Mouse (Mus musculus) retina, adult 2 months (tissue): ENCODE data around the gene Dgke.

Source experiments
- DNase-seq: peaks from one replicate; pipeline ENCODE4 v3.0.0-alpha.2; 2012; ENCODE audit warnings: low read depth, low spot score

Gene Dgke

DNA sequence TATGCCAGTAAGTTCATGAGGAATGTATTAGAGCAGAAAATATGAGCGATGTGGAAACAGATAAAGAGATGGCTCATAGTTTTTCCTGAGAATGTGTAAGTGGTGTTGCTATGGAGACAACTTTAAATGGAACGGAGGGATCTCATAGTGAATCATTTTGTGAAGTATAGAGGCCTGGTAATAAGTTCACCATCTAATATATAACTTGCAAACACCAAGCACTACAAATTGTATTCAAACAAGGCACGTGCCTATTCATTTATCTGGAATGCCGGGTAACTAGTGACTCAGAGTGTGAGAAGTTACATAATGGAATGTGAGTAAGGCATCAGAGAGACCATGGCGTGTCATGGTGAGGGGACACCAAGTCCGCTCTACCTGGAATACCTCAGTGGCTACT lies 28.2 kb downstream of the Dgke start:
- DNase-seq: no peak

DNA sequence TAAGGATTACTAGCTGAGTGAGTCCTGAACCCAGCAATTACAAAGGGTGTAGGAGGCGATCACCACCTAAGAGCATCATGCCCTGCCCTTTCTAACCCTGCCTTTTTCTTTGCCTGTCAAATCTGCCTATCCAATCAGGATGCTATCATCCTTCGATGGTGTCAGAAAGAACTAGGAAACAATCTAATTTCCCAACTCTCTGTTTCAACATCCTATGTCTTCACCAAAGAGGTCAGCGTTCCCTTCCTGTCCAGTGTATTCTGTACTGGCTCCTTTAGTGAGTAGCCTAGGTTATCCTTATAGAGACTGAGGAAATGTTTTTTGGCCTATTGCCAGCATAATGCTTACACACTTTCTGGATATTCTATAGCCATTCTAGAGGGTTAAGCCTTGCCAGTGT lies 31.1 kb downstream of the Dgke start:
- no peak for DNase-seq

DNA sequence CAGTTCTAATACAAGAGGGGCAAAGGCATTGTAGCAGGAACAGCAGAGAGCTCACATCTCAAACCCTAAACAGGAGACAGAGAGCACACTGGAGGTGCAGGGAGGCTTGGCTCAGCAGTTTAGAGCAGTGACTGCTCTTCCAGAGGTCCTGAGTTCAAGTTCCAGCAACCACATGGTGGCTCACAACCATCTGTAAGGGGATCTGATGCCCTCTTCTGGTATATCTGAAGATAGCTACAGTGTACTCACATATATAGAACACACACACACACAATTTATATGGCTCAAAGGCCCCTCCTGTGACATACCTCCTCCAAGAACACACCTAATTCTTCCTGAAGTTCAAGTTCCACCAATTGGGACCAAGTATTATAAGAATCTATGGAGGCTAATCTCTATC lies 32.1 kb downstream of the Dgke start:
- DNase-seq: no peak

DNA sequence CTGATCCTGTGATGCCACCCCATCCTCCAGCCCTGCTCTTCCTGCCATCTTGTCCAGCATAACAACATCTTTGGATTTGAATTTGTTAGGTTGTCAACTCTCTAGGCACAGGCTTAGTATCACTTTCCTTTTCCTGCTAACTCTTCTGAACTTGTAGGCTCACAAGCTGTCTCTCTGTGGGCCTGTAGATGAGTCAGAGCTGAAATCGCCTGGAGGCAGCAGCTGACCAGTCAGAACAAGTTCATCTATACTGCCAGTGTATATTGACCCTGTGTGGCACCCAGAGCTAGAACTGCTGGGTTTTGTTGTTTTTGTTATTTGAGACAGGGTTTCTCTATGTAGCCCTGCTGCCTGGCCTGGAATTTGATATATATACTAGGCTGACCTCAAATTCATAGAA lies 35.5 kb downstream of the Dgke start:
- DNase-seq: no peak

DNA sequence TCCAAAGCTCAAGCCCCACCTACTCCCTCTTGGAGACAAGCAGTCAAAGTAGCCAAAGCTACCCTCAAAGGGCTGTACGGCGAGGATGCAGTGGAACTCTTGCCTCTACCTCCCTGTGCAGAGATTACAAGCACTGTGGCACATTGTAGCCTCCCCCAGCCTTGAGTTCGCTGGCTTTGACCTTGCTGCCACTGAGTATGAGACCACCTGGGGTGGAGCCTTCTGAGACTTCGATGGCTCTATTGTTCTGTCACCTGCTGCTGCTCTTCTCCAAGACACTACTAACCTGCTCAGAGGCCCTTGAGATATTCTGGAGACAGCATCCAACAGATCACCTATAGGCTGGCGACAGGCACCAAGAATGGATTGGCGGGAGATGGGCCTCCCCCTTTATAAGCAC lies 36.1 kb downstream of the Dgke start:
- no peak for DNase-seq

DNA sequence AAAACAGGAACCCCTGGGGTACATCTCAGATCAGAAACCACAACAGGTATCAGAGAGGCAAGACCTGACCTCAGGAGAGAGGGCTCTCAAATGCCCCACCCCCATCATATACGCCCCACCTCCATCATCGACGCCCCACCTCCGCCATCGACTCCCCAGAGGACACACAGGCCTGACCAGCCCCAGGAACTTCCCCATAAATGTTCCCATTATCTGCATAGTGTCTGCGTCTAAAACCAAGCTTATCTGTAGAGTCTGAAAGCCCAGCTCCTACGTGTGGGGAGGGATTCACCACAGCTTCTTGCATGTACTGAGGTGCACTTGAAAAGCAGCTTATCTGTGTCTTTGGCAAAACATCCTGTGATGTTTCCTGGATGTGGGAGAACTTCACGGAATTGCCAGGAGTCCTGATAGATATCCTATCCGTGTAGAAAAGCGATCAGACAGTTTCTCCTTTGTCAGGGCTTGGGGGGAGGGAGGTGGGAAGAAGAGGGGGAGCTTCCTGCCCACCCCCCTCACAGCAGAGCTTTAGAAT lies 37.7 kb downstream of the Dgke start:
- DNase-seq: no peak

DNA sequence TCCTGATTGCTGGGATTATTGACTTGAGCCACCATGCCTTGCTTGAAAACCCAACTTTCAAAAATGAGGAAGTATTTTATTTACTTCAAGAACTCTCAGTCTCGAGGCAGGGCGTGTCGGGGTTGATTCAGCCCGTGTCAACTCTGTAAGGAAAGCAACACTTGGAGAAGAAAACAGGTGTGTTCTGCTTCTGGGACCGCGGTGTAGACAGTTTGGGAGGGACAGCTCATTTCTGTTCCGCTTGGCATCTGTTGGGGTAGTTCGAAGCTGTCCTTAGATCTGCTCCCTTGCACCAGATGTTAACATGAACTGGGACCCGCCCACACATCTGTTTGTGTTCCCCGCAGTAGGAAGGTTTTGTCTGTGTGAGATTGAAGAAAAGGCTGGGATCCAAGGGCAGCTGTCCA lies 38.7 kb downstream of the Dgke start:
- DNase-seq: no peak

DNA sequence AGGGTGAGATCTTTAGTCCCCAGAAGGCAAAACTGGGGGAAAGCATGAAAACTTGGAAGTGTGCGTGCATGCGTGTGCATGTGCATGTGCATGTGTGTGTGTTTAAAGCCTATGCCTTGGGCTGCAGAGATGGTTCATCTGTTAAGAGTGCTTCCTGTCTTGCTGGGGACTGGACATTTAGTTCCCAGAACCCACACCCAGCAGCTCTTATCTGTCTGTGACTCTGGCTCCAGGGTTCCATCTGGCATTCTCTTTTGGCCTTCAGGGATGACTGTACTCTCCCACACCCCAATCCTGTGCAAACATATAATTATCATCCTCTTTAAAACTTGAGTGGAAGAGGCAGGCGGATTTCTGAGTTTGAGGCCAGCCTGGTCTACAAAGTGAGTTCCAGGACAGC lies 40.5 kb downstream of the Dgke start:
- no peak for DNase-seq

DNA sequence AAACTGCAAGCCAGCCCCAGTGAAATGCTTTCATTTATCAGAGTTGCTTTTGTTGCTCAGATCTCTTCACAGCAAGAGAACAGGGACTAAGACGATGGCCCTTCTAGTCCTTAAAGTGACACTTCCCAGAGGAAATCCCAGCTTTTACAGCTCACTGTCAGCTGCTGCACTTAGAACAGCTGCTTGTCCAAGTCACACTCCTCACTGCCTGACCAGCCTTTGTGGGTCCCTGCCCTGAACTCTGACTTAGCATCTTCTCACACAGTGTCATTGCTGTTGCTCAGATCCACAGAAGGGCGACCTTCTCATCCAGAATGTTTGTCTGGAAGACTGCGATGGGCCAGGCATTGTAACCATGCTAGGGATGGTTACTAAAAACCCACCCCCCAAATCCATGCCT lies 41.0 kb downstream of the Dgke start:
- no peak for DNase-seq

DNA sequence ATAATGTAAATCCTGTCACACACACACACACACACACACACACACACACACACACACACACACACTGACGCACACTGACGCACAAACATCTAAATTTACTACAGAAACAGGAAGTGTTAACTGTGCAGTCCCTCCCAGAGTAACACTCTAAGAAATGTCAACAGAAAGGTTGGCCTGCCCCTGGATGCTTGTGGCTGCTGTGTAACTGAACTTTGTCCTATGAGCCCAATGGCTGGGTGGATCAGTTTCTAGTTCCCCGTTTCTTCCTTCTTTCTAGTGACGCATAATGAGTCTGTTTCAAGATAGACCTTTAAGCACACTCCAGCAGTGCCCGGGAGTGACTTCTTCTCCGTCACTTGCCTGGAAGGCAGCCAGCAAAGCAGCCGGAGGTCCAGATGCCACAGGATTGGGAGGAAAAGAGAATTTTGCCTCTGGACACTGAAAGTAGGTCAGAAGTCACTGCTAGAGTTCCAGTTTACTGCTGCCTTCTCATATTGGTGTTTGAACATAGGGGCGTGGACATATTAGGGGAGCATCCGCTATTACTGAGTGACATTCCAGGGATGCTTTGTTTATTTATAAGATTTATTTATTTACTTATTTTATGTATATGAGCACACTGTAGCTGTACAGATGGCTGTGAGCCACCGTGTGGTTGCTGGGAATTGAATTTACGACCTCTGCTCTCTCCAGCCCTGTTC lies 42.3 kb downstream of the Dgke start:
- DNase-seq: no peak

DNA sequence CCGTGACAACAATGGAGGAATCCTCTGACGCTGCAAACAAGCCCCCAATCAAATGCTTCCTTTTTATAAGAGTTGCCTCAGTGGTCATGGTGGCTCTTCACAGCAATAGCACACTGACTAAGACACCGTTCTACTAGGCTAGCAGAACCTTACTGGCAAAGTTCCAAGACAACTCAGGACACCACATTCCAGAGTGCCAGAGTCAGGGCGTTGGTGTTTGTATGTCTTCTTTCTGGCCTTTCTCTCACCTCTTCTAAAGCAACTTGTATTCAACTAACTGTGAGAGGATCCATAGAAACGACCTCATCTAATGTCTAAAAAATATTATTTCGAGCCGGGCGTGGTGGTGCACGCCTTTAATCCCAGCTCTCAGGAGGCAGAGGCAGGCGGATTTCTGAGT lies 43.2 kb downstream of the Dgke start:
- no peak for DNase-seq

DNA sequence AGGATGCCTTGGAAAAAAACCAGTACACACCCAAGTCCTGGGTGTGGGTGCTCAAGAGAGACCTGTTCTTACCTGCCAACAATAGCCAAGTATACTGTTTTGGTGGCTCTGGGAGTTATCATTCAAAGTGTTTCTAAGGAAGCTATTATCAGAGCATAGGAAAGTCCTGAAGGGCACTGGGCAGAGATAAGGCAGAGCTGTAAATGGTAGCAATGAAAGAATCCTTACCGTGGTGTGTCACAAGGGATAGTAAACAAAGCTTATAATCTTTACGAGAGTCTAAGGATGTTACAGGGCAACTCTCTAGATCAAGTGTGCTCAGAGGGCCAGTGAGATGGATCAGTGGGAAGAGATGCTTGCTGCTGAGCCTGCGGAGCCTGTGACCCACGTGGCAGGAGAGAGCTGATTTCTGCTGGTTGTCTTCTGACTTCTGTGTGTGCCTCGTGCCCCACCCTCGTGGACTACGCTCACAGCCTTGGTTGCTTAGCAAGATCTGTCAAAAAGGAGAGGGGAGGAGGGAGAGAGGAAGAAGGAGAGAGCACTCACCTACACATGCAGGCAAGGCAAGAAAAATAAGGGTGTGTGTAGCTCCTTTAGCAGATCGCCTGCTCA lies 44.4 kb downstream of the Dgke start:
- DNase-seq: no peak

DNA sequence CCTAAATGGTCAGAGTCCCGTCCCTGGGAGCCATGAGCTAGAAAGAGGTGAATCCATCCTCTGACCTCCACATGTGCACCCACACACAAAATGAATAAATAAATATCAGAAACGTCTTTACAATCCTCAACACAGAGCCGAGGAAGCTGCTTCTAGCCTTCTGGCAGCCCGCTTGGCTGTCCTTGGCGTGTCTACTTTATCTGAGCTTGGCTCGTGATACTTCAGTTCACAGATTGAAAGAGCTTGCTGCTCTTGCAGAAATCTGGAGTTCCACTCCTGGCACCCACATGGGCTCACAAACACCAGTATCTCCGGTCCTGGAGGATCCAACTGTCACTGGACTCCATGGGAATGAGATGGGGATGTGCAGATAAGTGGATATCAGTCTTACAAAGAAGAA lies 45.0 kb downstream of the Dgke start:
- no peak for DNase-seq

DNA sequence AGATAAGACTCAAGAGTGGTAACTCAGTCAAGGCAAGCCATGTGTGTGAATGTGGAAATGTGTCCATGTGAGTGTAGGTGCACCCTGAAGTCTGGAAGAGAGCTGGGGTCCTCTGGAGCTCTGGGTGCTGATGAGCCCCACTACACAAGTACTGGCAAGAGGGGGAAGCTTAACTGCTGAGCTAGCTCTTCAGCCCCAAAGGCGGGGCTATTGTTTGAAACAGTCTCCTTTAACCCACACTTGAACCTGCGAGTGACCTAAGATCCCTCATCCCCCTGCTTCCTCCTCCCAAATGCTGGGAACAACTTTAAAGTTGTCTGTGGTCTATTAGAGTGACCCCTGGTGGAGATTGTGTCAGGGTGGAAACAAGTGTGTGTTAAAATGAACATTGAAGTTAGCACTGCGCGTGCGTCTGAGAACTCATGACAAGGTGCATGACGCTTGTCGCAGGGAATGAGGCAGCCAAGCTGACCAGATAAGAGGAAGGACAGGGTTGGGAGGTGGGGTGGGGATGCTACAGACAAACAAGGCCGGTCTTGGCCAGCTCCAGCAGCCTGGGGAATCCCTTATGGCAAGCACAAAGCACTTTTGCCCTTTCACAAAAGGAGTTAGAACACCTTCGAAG lies 45.9 kb downstream of the Dgke start:
- no peak for DNase-seq

DNA sequence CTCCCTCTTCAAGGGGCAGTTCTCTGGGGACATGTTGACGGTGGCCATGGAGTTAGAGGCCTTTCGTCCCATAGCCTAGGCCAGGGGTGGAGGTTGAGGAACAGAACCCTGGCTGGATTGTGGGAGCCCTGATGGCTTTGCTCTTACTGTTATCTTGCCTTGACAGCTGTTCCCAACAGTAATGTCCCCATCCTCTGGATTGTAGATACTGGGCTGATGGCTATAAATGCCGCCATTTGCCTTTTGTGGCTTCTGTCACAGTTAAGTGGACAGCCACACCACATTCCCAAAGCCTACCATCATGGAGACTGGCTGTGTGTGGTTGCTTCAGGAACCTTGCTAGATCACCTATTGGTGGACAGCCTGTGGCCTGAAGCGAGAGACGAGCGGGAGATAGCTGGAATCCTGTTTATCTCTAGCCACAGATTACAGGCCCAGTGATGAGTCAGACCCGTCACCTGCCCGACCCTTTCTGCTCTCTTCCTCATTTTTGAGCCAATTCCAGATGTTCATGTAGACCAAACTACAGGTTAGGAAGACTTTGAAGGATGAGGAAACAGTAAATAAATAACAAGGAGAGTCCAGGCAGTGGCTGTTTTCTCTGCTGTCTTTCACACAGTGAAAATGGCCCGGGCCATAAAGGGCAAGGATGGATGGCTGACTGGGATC lies 49.0 kb downstream of the Dgke start:
- no peak for DNase-seq

DNA sequence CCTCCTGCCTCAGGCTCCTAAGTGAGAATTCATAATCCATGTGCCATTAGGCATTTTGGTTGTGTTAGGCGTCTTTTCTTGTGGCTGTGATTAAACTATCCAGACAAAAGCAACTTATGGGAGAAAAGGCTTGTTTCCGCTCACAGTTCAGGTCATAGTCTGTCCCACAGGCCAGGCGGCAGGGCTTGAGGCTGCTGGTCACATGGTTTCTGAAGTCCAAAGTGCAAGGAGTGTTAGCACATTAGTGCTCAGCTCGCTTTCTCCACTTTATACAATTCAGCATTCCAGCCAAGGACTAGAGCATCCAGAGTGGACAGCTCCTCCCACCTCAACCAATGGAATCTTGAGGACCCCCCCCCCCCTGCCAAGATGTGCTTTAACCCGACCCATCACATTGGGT lies 54.4 kb downstream of the Dgke start:
- DNase-seq: no peak

DNA sequence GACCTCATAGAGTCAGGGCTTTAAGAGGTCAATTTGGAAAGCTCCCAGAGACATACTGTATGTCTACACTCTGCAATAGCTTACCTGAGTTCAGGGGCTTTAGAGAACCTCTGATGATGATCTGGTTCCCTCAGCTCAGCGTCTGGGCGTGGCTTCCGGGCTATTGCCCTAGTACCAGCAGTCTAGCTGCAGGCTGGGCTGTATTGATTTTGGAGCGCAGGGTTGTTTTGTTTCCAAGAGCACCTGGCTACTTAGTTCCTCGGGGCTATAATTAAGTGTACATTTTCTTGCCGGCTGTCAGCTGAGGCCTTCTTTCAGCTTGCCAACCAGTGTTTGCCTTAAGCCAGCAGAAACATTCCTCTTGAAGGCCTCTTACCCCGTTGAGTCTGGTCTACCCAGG lies 57.2 kb downstream of the Dgke start:
- DNase-seq: no peak

DNA sequence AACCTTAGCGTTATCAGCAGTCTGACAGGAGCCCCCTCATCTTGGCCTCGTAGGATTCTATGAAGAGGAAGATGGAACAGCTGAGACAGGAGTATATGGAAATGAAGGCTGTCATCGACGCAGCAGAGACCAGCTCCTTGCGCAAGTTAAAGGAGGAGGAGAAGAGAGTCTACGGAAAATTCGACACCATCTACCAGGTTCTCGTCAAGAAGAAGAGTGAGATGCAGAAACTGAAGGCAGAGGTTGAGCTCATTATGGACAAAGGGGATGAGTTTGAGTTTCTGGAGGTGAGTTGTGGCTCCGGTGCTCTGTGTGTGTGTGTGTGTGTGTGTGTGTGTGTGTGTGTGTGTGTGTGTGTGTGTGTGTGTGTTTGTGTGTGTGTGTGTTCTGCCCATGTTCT lies 57.6 kb downstream of the Dgke start:
- no peak for DNase-seq

DNA sequence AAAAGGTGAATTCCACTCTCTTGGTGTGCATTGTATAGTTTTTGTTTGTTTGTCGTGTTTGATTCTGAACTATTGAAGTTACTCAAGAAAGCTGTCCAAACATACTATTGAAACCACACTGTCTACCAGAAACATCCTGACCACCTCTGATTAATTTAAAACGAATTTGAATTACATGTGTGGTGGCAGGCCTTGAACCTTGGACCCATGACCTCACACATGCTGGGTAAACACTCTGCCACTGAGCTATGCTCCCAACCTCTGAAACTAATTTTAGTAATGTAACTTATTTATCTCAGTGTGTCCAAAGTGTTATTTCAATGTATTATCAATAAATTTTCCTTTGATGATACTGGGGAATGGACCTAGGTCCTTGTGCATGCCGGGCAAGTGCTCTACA lies 59.1 kb downstream of the Dgke start:
- DNase-seq: no peak

DNA sequence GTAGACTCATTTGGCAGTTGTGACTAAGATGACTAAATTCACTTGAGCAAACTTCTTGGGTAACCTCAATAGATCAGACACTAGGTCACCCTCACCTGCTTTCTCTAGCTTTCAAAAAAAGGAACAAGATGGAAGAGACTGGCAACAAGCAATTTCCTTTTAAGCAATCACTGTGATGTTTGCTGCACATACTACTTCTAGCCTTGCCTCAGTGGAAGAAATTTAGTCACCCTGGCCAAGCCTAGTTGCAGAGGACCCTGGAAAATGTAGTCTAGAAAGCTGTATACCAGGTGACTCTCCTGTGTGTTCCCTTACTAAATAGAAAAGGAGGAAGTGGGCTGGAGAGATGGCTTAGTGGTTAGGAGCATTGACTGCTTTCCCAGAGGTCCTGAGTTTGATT lies 60.2 kb downstream of the Dgke start:
- DNase-seq: no peak

DNA sequence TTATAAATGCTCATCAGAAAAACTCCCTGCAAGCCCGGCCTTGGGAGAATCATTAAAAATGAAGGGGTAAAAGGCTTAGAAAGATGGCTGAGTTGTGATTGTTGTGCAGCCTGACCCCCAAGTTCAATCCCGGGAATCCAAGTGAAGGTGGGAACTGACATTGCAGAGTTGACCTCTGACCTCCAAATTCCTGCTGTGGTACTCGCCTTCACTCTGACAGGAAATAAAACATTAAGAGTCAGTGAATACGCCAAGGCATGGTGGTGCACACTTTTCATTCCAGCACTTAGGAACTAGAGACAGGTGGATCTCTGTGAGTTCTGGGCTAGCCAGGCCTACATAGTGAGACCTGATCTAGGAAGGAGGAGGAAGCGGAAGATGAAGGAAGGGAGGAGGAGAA lies 61.2 kb downstream of the Dgke start:
- no peak for DNase-seq

DNA sequence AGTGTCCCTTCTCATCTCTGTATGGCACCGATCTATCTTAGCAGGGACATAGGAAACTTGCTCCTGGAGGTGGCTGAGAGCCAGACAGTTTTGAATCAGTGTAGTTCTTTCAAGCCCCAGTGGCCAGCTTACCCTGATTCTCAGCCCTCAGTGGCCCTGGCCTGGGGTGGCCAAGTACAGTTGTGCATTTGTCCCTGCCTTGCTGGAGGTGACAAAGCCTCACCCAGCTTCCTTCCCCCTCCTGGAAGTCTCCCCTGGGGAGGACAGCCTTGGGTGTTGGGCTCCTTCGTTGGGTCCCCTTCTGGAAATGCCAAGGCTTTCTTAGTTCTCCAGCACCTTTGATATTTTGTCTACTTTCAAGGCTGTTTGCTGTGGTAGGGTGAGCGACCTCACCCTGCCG lies 62.9 kb downstream of the Dgke start:
- DNase-seq: no peak

DNA sequence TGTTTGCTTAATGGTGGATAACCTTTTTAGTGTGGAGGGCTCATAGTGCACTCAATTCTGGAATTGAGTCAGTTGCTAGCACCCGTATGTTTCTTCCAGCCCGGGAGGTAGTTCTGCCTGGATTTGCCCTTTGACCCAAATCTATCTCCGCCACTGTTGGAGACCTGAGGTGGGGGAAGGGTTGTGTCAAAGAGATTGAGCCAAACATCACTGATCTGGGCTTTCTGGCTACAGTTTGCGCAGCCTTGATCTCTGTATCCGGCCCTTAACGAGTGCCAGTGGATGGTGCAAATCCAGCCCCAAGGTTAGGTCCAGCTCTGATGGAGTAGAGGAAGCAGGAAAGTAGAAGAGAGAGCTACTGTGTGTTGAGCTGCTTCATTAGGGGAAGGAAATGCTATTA lies 63.6 kb downstream of the Dgke start:
- no peak for DNase-seq
